Mouse (Mus musculus) E14TG2a.4 (cell line): ENCODE results near the gene Rcan1.

Experiments
- CTCF ChIP-seq: conservative IDR thresholded peaks from 2 replicates; pipeline ENCODE4 v1.5.1; 2014; ENCODE audit warnings: low read length
- NANOG ChIP-seq: IDR thresholded peaks from 2 replicates; pipeline ENCODE4 v1.6.1; 2014; ENCODE audit warnings: borderline replicate concordance, low read length, mixed read lengths
- POU5F1 ChIP-seq: IDR thresholded peaks from 2 replicates; pipeline ENCODE4 v1.6.1; 2014; ENCODE audit warnings: low read length, borderline replicate concordance

DNA sequence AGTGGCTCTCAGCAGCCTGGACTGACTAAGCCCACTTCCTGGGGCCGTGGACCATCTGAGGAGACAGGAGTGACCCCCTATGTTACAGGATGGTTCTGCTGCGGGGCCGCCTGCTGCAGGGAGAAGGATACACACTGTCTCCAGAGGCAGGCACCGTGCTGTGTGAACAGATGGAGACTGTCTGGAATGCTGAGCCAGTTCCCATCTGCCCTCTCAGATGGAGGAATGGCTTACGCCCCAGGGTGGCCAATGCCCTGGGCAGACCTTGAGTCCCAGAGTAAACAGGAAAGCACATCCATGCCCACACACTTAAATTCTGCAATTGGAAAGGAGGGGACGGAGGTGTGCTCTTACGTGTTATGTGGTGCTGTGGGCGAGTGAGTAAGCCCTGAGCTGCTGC is 20.3 kb downstream of the Rcan1 start:
- TF ChIP-seq CTCF (no peak), POU5F1 (no peak), NANOG (no peak)
